Mouse (Mus musculus): ENCODE results near the gene Pacs2. TPM values are rescaled to one million over a fixed set of nuclear protein-coding genes. Genes with fewer than 3 reads are reported as not detected.
A peak's percentile ranks its signal among the peaks of the same experiment; 100 is the strongest.

Pacs2 gene
- polyA plus RNA-seq (2015; fragmentation: Nextera tagmentation; extraction: Ambion mirVana) = 13.3 and 14.2 TPM in 2 replicates

DNA sequence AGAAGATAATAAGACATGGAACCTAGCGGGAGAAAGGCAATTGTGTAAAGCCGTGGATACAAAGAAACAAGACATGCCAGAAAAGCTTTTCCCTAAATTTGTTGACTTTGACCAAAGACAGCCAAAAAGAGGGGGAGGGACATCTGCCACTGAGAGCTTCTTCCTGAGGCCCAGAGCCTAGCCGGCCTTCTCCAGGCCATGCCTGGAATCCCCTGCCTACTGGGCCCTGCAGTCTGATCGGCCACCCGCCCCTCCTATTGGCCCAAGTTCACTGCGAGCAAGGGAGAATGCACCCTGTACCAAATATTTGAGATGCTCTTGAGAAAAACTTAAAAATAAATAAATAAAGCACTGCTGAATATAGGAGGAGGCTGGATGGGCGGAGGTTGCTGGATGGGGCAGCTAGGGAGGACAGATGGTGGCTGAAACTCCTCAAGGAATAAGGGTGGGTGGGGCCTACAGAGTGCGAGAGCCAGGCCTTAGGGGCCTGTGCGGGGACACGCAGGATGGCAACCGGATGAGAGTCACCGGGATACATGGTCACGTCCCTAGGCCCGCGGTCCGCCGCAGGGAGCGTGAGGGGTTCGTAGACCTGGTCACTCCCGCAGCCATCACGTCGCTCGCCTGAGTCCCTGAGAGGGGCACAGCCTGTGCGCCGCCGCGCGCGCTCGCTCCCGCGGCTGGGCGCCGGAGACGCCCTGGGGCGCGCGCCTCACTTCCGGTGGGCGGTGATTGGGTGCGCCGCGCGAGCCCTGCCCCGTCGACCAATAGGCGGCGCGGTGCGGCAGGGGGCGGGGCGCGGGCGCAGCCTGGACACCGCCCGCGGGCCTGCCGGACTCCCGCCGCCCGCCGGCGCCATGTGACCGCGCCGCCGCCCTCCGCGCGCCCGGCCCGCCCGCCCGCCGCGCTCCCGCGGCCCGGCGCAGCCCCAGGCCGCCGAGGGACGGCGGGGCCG is at the start of gene Pacs2:
TSS of gene Pacs2 (plus strand) at position 905 of the 955 bp plus-strand sequence.
- WGBS = 2% methylated on average over 58 of the region's 85 CpGs
- H3K27ac ChIP-seq = peak within 1 kb of the TSS; percentile 88
- H3K4me3 ChIP-seq = peak within 1 kb of the TSS; percentile 95
- H3K4me1 ChIP-seq = peaks cover 32% of the 10 kb centered on the region
- peak within 1 kb of the TSS; percentile 91 for H3K9ac ChIP-seq
- H3K36me3 ChIP-seq = no peaks in the 10 kb centered on the region
- H3K4me2 ChIP-seq = peak within 1 kb of the TSS; percentile 89
- no peaks in the 10 kb centered on the region for H3K9me3 ChIP-seq
- peak; percentile 88 for ATAC-seq (ENCODE audit: insufficient number of reproducible peaks, insufficient read depth, low FRiP score, low TSS enrichment, low read depth)
- H3K27me3 ChIP-seq = no peaks in the 10 kb centered on the region

DNA sequence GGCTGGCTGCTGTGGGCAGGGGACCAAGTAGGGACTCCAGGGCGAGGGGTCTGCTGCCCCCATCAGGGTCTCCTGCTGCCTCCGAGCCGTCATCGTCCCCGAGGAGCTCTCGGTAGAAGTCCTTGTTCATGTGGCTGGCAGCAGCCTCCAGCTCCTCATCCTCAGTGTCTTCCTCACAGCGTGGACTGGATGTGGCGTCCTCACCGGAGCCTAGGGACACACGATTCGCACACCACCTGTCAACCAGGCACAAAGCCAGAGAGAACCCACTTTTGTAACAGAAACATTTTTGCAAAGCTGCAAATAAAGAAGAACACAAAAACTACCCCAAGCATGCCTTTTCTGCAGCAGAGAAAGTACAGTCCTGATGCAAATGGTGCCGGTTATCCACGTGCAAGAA is 48.5 kb upstream of the Pacs2 start:
- H3K9ac ChIP-seq = no peak overlapping the region
- H3K4me3 ChIP-seq = no peak overlapping the region
- 90% methylated on average over 13 of the region's 13 CpGs for WGBS
- H3K36me3 ChIP-seq = peaks cover 99% of the 10 kb centered on the region
- H3K9me3 ChIP-seq = no peaks in the 10 kb centered on the region
- no peak overlapping the region for H3K4me2 ChIP-seq
- no peaks in the 10 kb centered on the region for H3K4me1 ChIP-seq
- ATAC-seq (ENCODE audit: insufficient number of reproducible peaks, insufficient read depth, low FRiP score, low TSS enrichment, low read depth) = no peak
- H3K27ac ChIP-seq = no peak overlapping the region
- H3K27me3 ChIP-seq = no peaks in the 10 kb centered on the region

DNA sequence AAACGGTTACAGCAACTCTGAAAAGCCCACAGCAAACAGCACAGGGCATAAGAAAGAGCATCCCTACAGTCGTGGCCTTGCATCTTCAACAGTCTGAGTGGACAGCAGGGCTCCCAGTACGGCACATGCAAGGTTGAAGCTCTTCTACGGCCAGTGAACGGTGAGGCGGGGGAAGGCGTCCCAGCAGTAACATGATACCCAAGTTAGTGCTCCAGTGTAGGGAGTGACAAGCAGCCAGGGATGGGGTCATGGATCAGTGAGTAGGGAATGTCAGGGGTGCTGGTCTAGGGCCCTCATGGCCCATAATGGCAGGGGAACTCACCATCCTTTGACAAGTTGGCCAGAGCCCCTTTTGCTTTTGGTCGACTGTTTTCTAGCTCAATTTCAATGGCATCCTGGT is 45.4 kb upstream of the Pacs2 start:
- 60% methylated on average over 8 of the region's 8 CpGs for WGBS
- Histone ChIP-seq H3K9me3 (no peaks in the 10 kb centered on the region), H3K4me3 (no peak overlapping the region), H3K36me3 (peaks cover 99% of the 10 kb centered on the region), H3K9ac (no peak overlapping the region), H3K4me1 (no peaks in the 10 kb centered on the region), H3K27me3 (no peaks in the 10 kb centered on the region), H3K4me2 (no peak overlapping the region), H3K27ac (no peak overlapping the region)
- ATAC-seq (ENCODE audit: insufficient number of reproducible peaks, insufficient read depth, low FRiP score, low TSS enrichment, low read depth) = no peak

DNA sequence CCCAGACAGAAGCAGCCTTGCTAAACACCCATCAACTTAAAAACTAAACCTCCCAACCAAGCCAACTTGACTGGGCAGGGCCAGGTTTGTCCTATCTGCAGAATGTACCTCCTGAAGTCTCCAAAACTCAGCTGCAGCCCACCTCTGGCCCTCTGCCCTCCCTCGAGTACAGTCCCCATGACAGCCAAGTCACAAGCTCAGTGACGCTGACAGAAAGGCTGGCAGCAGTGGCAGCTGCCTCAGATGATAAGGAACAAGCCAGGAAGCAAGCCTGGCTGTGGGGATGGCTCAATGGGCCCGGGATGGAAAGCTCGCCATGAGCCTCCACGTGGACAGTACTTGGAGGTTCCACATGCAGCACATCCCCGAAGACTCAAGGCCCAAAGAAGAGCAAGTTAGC is 44.7 kb upstream of the Pacs2 start:
- H3K36me3 ChIP-seq = peaks cover 99% of the 10 kb centered on the region
- no peaks in the 10 kb centered on the region for H3K4me1 ChIP-seq
- H3K27ac ChIP-seq = no peak overlapping the region
- H3K4me2 ChIP-seq = no peak overlapping the region
- no peak for ATAC-seq (ENCODE audit: insufficient number of reproducible peaks, insufficient read depth, low FRiP score, low TSS enrichment, low read depth)
- H3K27me3 ChIP-seq = no peaks in the 10 kb centered on the region
- no peak overlapping the region for H3K4me3 ChIP-seq
- no peak overlapping the region for H3K9ac ChIP-seq
- 94% methylated on average over 6 of the region's 6 CpGs for WGBS
- H3K9me3 ChIP-seq = no peaks in the 10 kb centered on the region

DNA sequence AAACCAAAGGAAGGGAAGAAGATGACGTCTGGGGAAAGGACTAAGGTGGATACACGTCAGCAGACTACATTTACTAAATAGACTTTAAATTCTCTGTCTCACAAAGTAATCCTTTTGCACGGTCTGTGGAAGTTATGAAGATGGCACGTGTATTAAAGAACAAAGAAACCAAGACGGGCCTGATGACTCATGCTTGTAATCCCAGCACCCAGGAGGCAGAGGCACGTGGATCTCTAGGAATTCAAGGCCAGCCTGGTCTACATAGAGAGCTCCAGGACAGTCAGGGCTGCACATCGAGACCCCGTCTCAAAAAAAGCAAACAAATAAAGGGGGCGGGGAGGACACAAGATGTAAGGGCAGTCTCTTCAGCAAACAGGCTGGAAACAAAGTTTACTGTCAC is 39.6 kb upstream of the Pacs2 start:
- H3K4me2 ChIP-seq = no peak overlapping the region
- no peak overlapping the region for H3K4me3 ChIP-seq
- H3K27me3 ChIP-seq = no peaks in the 10 kb centered on the region
- H3K27ac ChIP-seq = no peak overlapping the region
- peaks cover 14% of the 10 kb centered on the region for H3K4me1 ChIP-seq
- H3K36me3 ChIP-seq = peaks cover 79% of the 10 kb centered on the region
- H3K9me3 ChIP-seq = no peaks in the 10 kb centered on the region
- 88% methylated on average over 9 of the region's 9 CpGs for WGBS
- no peak overlapping the region for H3K9ac ChIP-seq
- ATAC-seq (ENCODE audit: insufficient number of reproducible peaks, insufficient read depth, low FRiP score, low TSS enrichment, low read depth) = no peak

DNA sequence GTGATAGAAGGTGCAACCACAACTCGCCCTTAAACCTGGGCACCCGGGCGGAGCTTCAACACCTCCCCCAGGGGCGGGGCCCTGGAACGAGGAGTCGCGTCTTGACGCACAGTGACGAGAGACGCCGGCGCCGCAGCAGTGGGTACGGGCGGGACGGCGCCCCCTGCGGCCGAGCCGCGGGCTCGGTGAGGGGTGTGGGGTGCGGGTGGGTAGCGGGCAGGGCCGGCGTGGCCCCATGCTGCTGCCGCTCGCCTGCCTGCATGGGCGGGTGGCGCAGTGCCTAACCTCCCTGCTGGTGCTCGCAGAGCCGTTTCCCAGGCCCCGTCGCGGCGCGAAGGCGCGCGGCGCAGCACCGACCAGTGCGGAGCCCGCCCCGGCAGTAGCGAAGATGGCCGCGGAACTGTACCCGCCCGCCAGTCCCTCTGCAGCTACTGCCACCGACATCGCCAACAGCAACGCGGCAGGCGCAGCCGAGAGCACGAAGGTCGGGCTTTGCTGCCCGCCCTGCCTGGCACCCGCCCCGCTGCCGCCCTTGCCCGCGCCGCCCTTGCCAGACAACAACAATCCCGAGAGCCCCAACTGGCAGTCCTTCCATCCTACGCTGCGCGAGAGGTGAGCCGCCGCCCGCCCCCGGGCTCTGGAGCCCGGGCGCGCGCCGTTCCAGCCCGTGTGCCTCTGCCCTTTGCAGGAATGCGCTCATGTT is 37.8 kb upstream of the Pacs2 start, which contains the start of gene Btbd6:
TSS of gene Btbd6 (plus strand) at position 112 of the 703 bp plus-strand sequence.
- H3K4me2 ChIP-seq = peak within 1 kb of the TSS; percentile 91
- peaks cover 14% of the 10 kb centered on the region for H3K4me1 ChIP-seq
- peak within 1 kb of the TSS; percentile 73 for H3K4me3 ChIP-seq
- peak within 1 kb of the TSS; percentile 93 for H3K27ac ChIP-seq
- peak within 1 kb of the TSS; percentile 89 for H3K9ac ChIP-seq
- H3K36me3 ChIP-seq = peaks cover 79% of the 10 kb centered on the region
- H3K27me3 ChIP-seq = no peaks in the 10 kb centered on the region
- peak; percentile 90 for ATAC-seq (ENCODE audit: insufficient number of reproducible peaks, insufficient read depth, low FRiP score, low TSS enrichment, low read depth)
- no peaks in the 10 kb centered on the region for H3K9me3 ChIP-seq
- under 1% methylated on average over 80 of the region's 80 CpGs for WGBS

DNA sequence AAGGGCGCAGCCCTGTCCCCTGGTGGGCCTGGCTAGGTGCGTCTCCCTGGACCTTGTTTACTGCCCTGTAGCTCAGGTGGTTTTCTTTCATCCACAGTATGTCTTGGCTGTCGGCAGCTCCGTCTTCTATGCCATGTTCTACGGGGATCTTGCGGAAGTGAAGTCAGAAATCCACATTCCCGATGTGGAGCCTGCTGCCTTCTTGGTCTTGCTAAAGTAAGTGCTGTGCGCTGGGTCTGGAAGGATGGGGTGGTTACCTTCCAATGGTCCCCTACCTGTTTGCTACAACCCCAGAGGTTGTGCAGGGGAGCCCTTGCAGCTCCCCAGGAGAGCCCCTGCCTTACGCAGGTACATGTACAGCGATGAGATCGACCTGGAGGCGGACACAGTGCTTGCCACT is 37.2 kb upstream of the Pacs2 start:
- Histone ChIP-seq H3K4me1 (peaks cover 14% of the 10 kb centered on the region), H3K4me3 (peak overlapping the region; percentile 73), H3K9ac (peak overlapping the region; percentile 89), H3K27ac (peak overlapping the region; percentile 93), H3K4me2 (peak overlapping the region; percentile 91), H3K36me3 (peaks cover 78% of the 10 kb centered on the region), H3K27me3 (no peaks in the 10 kb centered on the region), H3K9me3 (no peaks in the 10 kb centered on the region)
- ATAC-seq (ENCODE audit: insufficient number of reproducible peaks, insufficient read depth, low FRiP score, low TSS enrichment, low read depth) = no peak
- 40% methylated on average over 12 of the region's 12 CpGs for WGBS

DNA sequence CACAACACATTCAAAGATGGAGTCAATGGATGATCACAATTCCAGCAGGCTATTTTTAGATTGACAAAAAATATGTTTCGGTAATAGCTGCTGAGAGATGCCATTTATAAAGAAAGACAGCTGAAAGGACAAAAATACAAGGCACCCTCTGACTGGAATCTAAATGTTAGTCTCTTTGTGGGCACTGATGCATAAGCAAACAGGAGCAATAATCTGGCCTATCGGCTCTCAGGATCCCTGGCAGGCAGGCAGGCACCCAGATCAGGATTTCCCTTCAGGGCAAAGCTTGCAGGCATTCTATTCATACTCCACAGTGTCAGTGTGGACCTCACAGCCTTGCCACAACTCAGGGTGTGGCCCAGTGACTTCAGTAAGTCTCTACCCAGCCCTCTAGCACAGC is 32.3 kb upstream of the Pacs2 start:
- no peak for ATAC-seq (ENCODE audit: insufficient number of reproducible peaks, insufficient read depth, low FRiP score, low TSS enrichment, low read depth)
- H3K4me3 ChIP-seq = no peak overlapping the region
- H3K4me2 ChIP-seq = no peak overlapping the region
- H3K9me3 ChIP-seq = no peaks in the 10 kb centered on the region
- peaks cover 7% of the 10 kb centered on the region for H3K4me1 ChIP-seq
- peaks cover 93% of the 10 kb centered on the region for H3K36me3 ChIP-seq
- no peaks in the 10 kb centered on the region for H3K27me3 ChIP-seq
- WGBS = 87% methylated on average over 2 of the region's 2 CpGs
- H3K9ac ChIP-seq = no peak overlapping the region
- H3K27ac ChIP-seq = no peak overlapping the region

DNA sequence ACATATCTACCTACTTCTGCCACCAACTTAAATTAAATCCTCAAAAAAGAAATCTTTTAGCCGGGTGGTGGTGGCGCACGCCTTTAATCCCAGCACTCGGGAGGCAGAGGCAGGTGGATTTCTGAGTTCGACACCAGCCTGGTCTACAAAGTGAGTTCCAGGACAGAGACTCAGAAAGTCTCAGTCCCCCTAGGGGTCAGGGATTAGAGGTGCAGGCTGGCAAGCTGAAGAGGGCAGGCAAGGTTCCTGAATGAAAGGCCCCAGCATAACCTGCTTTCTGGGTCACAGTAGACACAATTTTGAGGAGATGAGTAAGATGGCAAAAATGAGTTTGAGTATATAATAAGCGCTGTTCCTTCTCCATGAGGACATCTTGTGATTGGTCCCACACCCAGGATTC is 29.0 kb upstream of the Pacs2 start:
- H3K4me1 ChIP-seq = no peaks in the 10 kb centered on the region
- 90% methylated on average over 6 of the region's 6 CpGs for WGBS
- no peak for ATAC-seq (ENCODE audit: insufficient number of reproducible peaks, insufficient read depth, low FRiP score, low TSS enrichment, low read depth)
- H3K27ac ChIP-seq = no peak overlapping the region
- no peak overlapping the region for H3K9ac ChIP-seq
- H3K4me3 ChIP-seq = no peak overlapping the region
- no peak overlapping the region for H3K4me2 ChIP-seq
- peaks cover 82% of the 10 kb centered on the region for H3K36me3 ChIP-seq
- no peaks in the 10 kb centered on the region for H3K27me3 ChIP-seq
- no peaks in the 10 kb centered on the region for H3K9me3 ChIP-seq

DNA sequence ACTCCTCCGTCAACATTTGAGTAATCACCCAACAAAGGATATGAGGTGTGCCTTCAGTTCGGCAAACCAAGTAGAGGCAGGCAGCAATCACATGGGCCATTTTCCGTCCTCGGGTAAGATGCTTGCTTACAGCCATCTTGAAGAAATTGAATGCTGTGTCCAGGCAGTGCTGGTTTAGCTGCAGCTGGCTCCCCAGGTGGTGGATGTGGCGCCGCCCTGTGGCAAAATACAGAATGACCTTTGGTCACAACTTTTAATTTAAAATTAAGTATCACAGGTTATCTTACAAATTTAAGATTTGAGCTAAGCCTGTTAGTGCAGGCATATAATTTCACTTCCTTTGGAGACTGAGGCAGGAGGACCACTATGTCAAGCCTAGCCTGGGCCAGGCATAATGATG is 26.4 kb upstream of the Pacs2 start:
- no peak overlapping the region for H3K9ac ChIP-seq
- H3K36me3 ChIP-seq = peaks cover 75% of the 10 kb centered on the region
- H3K4me1 ChIP-seq = peaks cover 4% of the 10 kb centered on the region; the same call in 1 of the 2 replicates
- WGBS = 65% methylated on average over 6 of the region's 6 CpGs
- H3K27me3 ChIP-seq = no peaks in the 10 kb centered on the region
- no peak overlapping the region for H3K4me2 ChIP-seq
- H3K9me3 ChIP-seq = no peaks in the 10 kb centered on the region
- no peak overlapping the region for H3K27ac ChIP-seq
- H3K4me3 ChIP-seq = no peak overlapping the region
- ATAC-seq (ENCODE audit: insufficient number of reproducible peaks, insufficient read depth, low FRiP score, low TSS enrichment, low read depth) = no peak

DNA sequence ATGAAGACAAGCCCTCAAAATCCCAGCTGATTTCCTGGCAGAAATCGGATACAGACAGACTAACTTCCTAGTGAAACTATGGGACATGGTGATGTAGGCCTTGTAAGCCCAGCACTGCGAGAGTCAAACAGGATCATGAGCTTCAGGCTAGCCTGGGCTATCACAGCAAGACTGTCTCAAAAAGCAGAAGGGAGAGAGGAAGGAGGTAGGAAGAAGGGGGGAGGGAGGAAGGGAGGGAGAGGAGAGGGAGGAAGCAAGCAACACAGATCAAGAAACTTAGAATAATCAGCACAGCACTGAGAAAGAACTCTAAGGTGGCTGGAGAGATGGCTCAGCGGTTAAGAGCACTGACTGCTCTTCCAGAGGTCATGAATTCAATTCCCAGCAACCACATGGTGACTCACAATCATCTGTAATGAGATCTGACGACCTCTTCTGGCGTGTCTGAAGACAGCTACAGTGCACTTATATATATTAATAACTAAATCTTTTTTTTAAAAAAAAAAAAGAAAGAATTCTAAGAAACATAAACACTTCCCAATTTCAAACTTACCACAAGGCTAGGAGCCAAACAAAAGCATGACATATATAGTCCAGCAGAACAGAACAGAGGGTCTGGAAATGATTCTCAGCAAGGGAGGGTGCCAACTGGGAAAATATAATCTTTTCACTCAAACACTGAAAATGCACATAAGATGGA is 23.5 kb upstream of the Pacs2 start:
- Histone ChIP-seq H3K9ac (no peak overlapping the region), H3K4me3 (no peak overlapping the region), H3K27ac (peak overlapping the region; percentile 60; the same call in 1 of the 2 replicates), H3K4me2 (no peak overlapping the region), H3K9me3 (no peaks in the 10 kb centered on the region), H3K36me3 (peaks cover 63% of the 10 kb centered on the region), H3K27me3 (no peaks in the 10 kb centered on the region), H3K4me1 (peaks cover 4% of the 10 kb centered on the region; the same call in 1 of the 2 replicates)
- ATAC-seq (ENCODE audit: insufficient number of reproducible peaks, insufficient read depth, low FRiP score, low TSS enrichment, low read depth) = no peak
- WGBS = 81% methylated on average over 5 of the region's 5 CpGs

Data from embryonic facial prominence, embryonic 13.5 days (tissue).